In genomic region chr9:44046426-44046825, GRCm38 (mm10) we compare ENCODE assay signal across 28 mouse cellular contexts. TPM values are rescaled to one million over a fixed set of nuclear protein-coding genes. Genes with fewer than 3 reads are reported as not detected.
A peak's percentile ranks its signal among the peaks of the same experiment; 100 is the strongest.
DNase-seq lines count a peak whose midpoint lies in the region; ATAC-seq lines count a peak whose summit lies in the region.
"Had no signal": no experiment of that assay in that cellular context is flagged by ENCODE, and none has a peak within 500 bp of the region (broad histone marks: within the 10 kb centered on the region; RNA-seq: fewer than 3 reads in every experiment).

No protein-coding gene starts in this region.

- H3K4me1 ChIP-seq in forebrain, embryonic 11.5 days (replicated peaks; ENCODE audit: control insufficient read depth, insufficient read depth, low read length), result peaks cover 10% of the 10 kb centered on the region
- H3K4me1 ChIP-seq: liver, embryonic 13.5 days had no signal

- no peak overlapping the region for H3K4me2 ChIP-seq in forebrain, embryonic 11.5 days (ENCODE audit: low read depth, low read length, severe bottlenecking)
- H3K4me2 ChIP-seq: embryonic facial prominence, embryonic 13.5 days; hindbrain, embryonic 13.5 days; limb, embryonic 15.5 days; liver, embryonic 13.5 days; midbrain, embryonic 13.5 days had no signal

- peaks cover 31% of the 10 kb centered on the region for H3K27me3 ChIP-seq in forebrain, embryonic 11.5 days (ENCODE audit: control insufficient read depth, insufficient read depth, low read length)

- H3K4me3 ChIP-seq in forebrain, embryonic 11.5 days (ENCODE audit: low read depth, low read length), result no peak overlapping the region
- H3K4me3 ChIP-seq: embryonic facial prominence, embryonic 13.5 days; forebrain, embryonic 10.5 days; hindbrain, embryonic 13.5 days; limb, embryonic 10.5 days; limb, embryonic 15.5 days; liver, embryonic 13.5 days; midbrain, embryonic 13.5 days had no signal

- no peaks in the 10 kb centered on the region for H3K9me3 ChIP-seq in forebrain, embryonic 11.5 days (ENCODE audit: control insufficient read depth, low read length)
- H3K9me3 ChIP-seq: embryonic facial prominence, embryonic 13.5 days; forebrain, embryonic 10.5 days; hindbrain, embryonic 13.5 days; limb, embryonic 10.5 days; limb, embryonic 15.5 days; liver, embryonic 13.5 days; midbrain, embryonic 13.5 days had no signal

- WGBS in forebrain, embryonic 11.5 days, result 91% methylated on average over 12 of the region's 12 CpGs

- no peak for ATAC-seq in forebrain, embryonic 11.5 days (replicated peaks; ENCODE audit: low FRiP score)
- ATAC-seq: midbrain, embryonic 13.5 days had no signal

- DNase-seq in cerebellum, adult 9-11 months, result peak; percentile 15
- DNase-seq in cerebellum, adult 9-10 months, result no peak
- peak; percentile 21 for DNase-seq in kidney, adult 9 months
- no peak for DNase-seq in kidney, postnatal 10 days
- DNase-seq in naive thymus-derived CD4-positive, alpha-beta T cell, adult 2 months (ENCODE audit: low read depth), result peak; percentile 37
- DNase-seq in thymus, postnatal 25 days, result peak; percentile 71
- DNase-seq in forebrain, embryonic 11.5 days (ENCODE audit: low spot score), result no peak
- no peak for DNase-seq in c-Kit-positive CD71-positive TER-119-positive erythroid progenitor cells, embryonic 14.5 days (ENCODE audit: low spot score)
- DNase-seq: adrenal gland, adult 8-10 months; gastrocnemius, postnatal 10 days; heart, postnatal 4 days; kidney, adult 18-20 months; kidney, postnatal 14 days; liver, embryonic 13.5 days; lung, adult 2 months; lung, postnatal 10 days; right cerebral cortex, postnatal 14 days had no signal

- no peak overlapping the region for H3K27ac ChIP-seq in forebrain, embryonic 11.5 days (ENCODE audit: low read depth, low read length)
- H3K27ac ChIP-seq: embryonic facial prominence, embryonic 13.5 days; forebrain, embryonic 10.5 days; hindbrain, embryonic 13.5 days; limb, embryonic 10.5 days; limb, embryonic 15.5 days; liver, embryonic 13.5 days; macrophage; midbrain, embryonic 13.5 days; stomach, postnatal 0 days had no signal

- H3K9ac ChIP-seq in forebrain, embryonic 11.5 days (ENCODE audit: low read length), result no peak overlapping the region
- H3K9ac ChIP-seq: embryonic facial prominence, embryonic 13.5 days; hindbrain, embryonic 13.5 days; limb, embryonic 15.5 days; liver, embryonic 13.5 days; midbrain, embryonic 13.5 days had no signal

- H3K36me3 ChIP-seq in forebrain, embryonic 11.5 days (ENCODE audit: control insufficient read depth, insufficient read depth, low read length), result no peaks in the 10 kb centered on the region
- H3K36me3 ChIP-seq: embryonic facial prominence, embryonic 13.5 days; forebrain, embryonic 10.5 days; hindbrain, embryonic 13.5 days; limb, embryonic 10.5 days; limb, embryonic 15.5 days; liver, embryonic 13.5 days; midbrain, embryonic 13.5 days had no signal

RNA-seq across cellular contexts. Expression of gene Thy1, which starts 3.2 kb away (rescaled TPM):
- polyA plus RNA-seq in forebrain, embryonic 11.5 days (2014; fragmentation: Nextera tagmentation; extraction: Ambion mirVana), result not detected in 2 replicates
- polyA plus RNA-seq: C2C12; forebrain, embryonic 10.5 days had no signal

RNA-seq across cellular contexts. Expression of gene Usp2, which starts 20.4 kb away (rescaled TPM):
- polyA plus RNA-seq in forebrain, embryonic 11.5 days (2014; fragmentation: Nextera tagmentation; extraction: Ambion mirVana), result 8.9 and 12.7 TPM in 2 replicates

RNA-seq across cellular contexts. Expression of gene Mfrp, which starts 55.1 kb away (rescaled TPM):
- 0.11 TPM in 1 of 2 replicates, not detected in the other for polyA plus RNA-seq in forebrain, embryonic 11.5 days (2014; fragmentation: Nextera tagmentation; extraction: Ambion mirVana)
- polyA plus RNA-seq: heart, embryonic 14.5 days; liver, embryonic 13.5 days; macrophage; neural tube, embryonic 14.5 days; stomach, postnatal 0 days had no signal

Comparison
In these comparisons a context has a peak if more than half of its experiments do, and no peak if none do; other contexts are left out.
1. DNase-seq: peak in cerebellum, adult 9-11 months (single experiment), kidney, adult 9 months (single experiment), naive thymus-derived CD4-positive, alpha-beta T cell, adult 2 months (single experiment) and thymus, postnatal 25 days (single experiment); none in cerebellum, adult 9-10 months (single experiment), kidney, postnatal 10 days (single experiment), forebrain, embryonic 11.5 days (single experiment) and c-Kit-positive CD71-positive TER-119-positive erythroid progenitor cells, embryonic 14.5 days (single experiment).